Mouse (Mus musculus) embryonic facial prominence, embryonic 14.5 days (tissue): ENCODE measurements around the gene Rapgef4. TPM values are rescaled to one million over a fixed set of nuclear protein-coding genes. Genes with fewer than 3 reads are reported as not detected.

ENCODE experiments used
- ATAC-seq: fragments of 200-750 bp; cut with Nextera tagmentation; 2 replicates; pipeline ENCODE4 v1.8.0; 2017; ENCODE audit warnings: low read depth, moderate number of reproducible peaks, moderate TSS enrichment
- DNase-seq: peaks from one replicate; pipeline ENCODE4 v3.0.0-alpha.2; 2015; ENCODE audit warnings: low spot score
- H3K27ac ChIP-seq: fragments of 300-500 bp; sonication (generic); replicated peaks from 2 replicates; pipeline ENCODE4 v1.5.1; 2014; ENCODE audit warnings: low read depth, mild to moderate bottlenecking, low read length, moderate library complexity
- H3K27me3 ChIP-seq: fragments of 300-500 bp; sonication (generic); replicated peaks from 2 replicates; pipeline ENCODE4 v1.6.1; 2014; ENCODE audit warnings: low read length; ENCODE audit not compliant: control insufficient read depth, insufficient read depth
- H3K36me3 ChIP-seq: fragments of 300-500 bp; sonication (generic); 2 replicates; pipeline ENCODE4 v1.6.1; 2014; ENCODE audit warnings: low read length, mixed read lengths; ENCODE audit not compliant: control insufficient read depth, insufficient read depth
- H3K4me1 ChIP-seq: fragments of 300-500 bp; sonication (generic); 2 replicates; pipeline ENCODE4 v1.6.1; 2014; ENCODE audit warnings: antibody characterized with exemption, low read length; ENCODE audit not compliant: control insufficient read depth, insufficient read depth
- H3K4me2 ChIP-seq: fragments of 300-500 bp; sonication (generic); 2 replicates; pipeline ENCODE4 v1.6.1; 2014; ENCODE audit warnings: low read depth, mild to moderate bottlenecking, low read length, moderate library complexity, mixed read lengths
- H3K4me3 ChIP-seq: fragments of 300-500 bp; sonication (generic); 2 replicates; pipeline ENCODE4 v1.5.1; 2014; ENCODE audit warnings: low read depth, mild to moderate bottlenecking, low read length
- H3K9ac ChIP-seq: fragments of 300-500 bp; sonication (generic); 2 replicates; pipeline ENCODE4 v1.6.1; 2014; ENCODE audit warnings: low read depth, mild to moderate bottlenecking, low read length, moderate library complexity, mixed read lengths
- H3K9me3 ChIP-seq: fragments of 300-500 bp; sonication (generic); 2 replicates; pipeline ENCODE4 v1.6.1; 2016; ENCODE audit warnings: low read length; ENCODE audit not compliant: control insufficient read depth
- WGBS: fragments of 180-500 bp; shearing (Covaris S2); extraction: QIAGEN DNeasy Blood & Tissue Kit; methylation state at CpG from one replicate; pipeline ENCODE4 v1.1.7; 2014; 5-methylcytosine and 5-hydroxymethylcytosine counted together
- polyA plus RNA-seq: library from polyadenylated mRNA; unstranded; fragments of >200 nt; fragmentation: Nextera tagmentation; extraction: Ambion mirVana; gene quantifications from 2 replicates; pipeline ENCODE4 v1.2.1, GENCODE M21; 2014

The Rapgef4 gene
- polyA plus RNA-seq, 1 experiment from 2014 or later, result 2.6 TPM

- DNase-seq (no peak), ATAC-seq (no peak)
- Histone ChIP-seq H3K9ac (no peak overlapping the region), H3K4me2 (no peak overlapping the region), H3K4me3 (no peak overlapping the region), H3K27me3 (no peaks in the 10 kb centered on the region), H3K27ac (no peak overlapping the region), H3K4me1 (no peaks in the 10 kb centered on the region), H3K9me3 (no peaks in the 10 kb centered on the region), H3K36me3 (no peaks in the 10 kb centered on the region)
- WGBS, result 83% methylated on average over 6 of the region's 6 CpGs
These were observed 281.9 kb downstream of the Rapgef4 start for GRCm38 (mm10) chr2:72262814-72263480.

- H3K4me2 ChIP-seq, result no peak overlapping the region
- no peak overlapping the region for H3K9ac ChIP-seq
- H3K27ac ChIP-seq, result no peak overlapping the region
- H3K4me1 ChIP-seq, result no peaks in the 10 kb centered on the region
- no peaks in the 10 kb centered on the region for H3K27me3 ChIP-seq
- H3K9me3 ChIP-seq, result no peaks in the 10 kb centered on the region
- 80% methylated on average over 6 of the region's 6 CpGs for WGBS
- no peak overlapping the region for H3K4me3 ChIP-seq
- DNase-seq (no peak), ATAC-seq (no peak)
- H3K36me3 ChIP-seq, result no peaks in the 10 kb centered on the region
These were observed 286.4 kb downstream of the Rapgef4 start for GRCm38 (mm10) chr2:72267390-72267789.

- H3K27me3 ChIP-seq, result no peaks in the 10 kb centered on the region
- H3K36me3 ChIP-seq, result no peaks in the 10 kb centered on the region
- no peak for ATAC-seq
- H3K4me3 ChIP-seq, result no peak overlapping the region
- no peak overlapping the region for H3K9ac ChIP-seq
- H3K4me1 ChIP-seq, result no peaks in the 10 kb centered on the region
- H3K9me3 ChIP-seq, result no peaks in the 10 kb centered on the region
- H3K4me2 ChIP-seq, result no peak overlapping the region
- peak; percentile 35 for DNase-seq
- 75% methylated on average over 4 of the region's 4 CpGs for WGBS
- no peak overlapping the region for H3K27ac ChIP-seq
These were observed 288.8 kb downstream of the Rapgef4 start for GRCm38 (mm10) chr2:72269651-72270341.

GRCm38 (mm10) chr2:72278247-72278873 is 297.3 kb downstream of the Rapgef4 start:
- H3K4me3 ChIP-seq, result no peak overlapping the region
- H3K36me3 ChIP-seq, result no peaks in the 10 kb centered on the region
- H3K9me3 ChIP-seq, result no peaks in the 10 kb centered on the region
- no peak for ATAC-seq
- no peak overlapping the region for H3K27ac ChIP-seq
- DNase-seq, result no peak
- H3K9ac ChIP-seq, result no peak overlapping the region
- no peaks in the 10 kb centered on the region for H3K4me1 ChIP-seq
- no peak overlapping the region for H3K4me2 ChIP-seq
- 73% methylated on average over 4 of the region's 4 CpGs for WGBS
- no peaks in the 10 kb centered on the region for H3K27me3 ChIP-seq

- H3K27ac ChIP-seq, result no peak overlapping the region
- H3K27me3 ChIP-seq, result no peaks in the 10 kb centered on the region
- 88% methylated on average over 5 of the region's 5 CpGs for WGBS
- no peak for DNase-seq
- no peaks in the 10 kb centered on the region for H3K4me1 ChIP-seq
- ATAC-seq, result no peak
- no peaks in the 10 kb centered on the region for H3K36me3 ChIP-seq
- no peak overlapping the region for H3K9ac ChIP-seq
- H3K4me2 ChIP-seq, result no peak overlapping the region
- H3K4me3 ChIP-seq, result no peak overlapping the region
- no peaks in the 10 kb centered on the region for H3K9me3 ChIP-seq
These were observed 299.5 kb downstream of the Rapgef4 start for GRCm38 (mm10) chr2:72280524-72280923.

- no peaks in the 10 kb centered on the region for H3K36me3 ChIP-seq
- WGBS, result 89% methylated on average over 14 of the region's 14 CpGs
- H3K9ac ChIP-seq, result no peak overlapping the region
- no peak for DNase-seq
- H3K4me1 ChIP-seq, result no peaks in the 10 kb centered on the region
- ATAC-seq, result no peak
- H3K27me3 ChIP-seq, result no peaks in the 10 kb centered on the region
- no peak overlapping the region for H3K4me3 ChIP-seq
- no peak overlapping the region for H3K27ac ChIP-seq
- H3K9me3 ChIP-seq, result no peaks in the 10 kb centered on the region
- H3K4me2 ChIP-seq, result no peak overlapping the region
These were observed 300.9 kb downstream of the Rapgef4 start for GRCm38 (mm10) chr2:72281971-72282370.

GRCm38 (mm10) chr2:72282733-72283132 is 301.7 kb downstream of the Rapgef4 start:
- DNase-seq (no peak), ATAC-seq (no peak)
- H3K4me1 ChIP-seq, result peaks cover 4% of the 10 kb centered on the region; the same call in 1 of the 2 replicates
- no peaks in the 10 kb centered on the region for H3K27me3 ChIP-seq
- H3K4me3 ChIP-seq, result no peak overlapping the region
- no peak overlapping the region for H3K9ac ChIP-seq
- no peaks in the 10 kb centered on the region for H3K9me3 ChIP-seq
- no peaks in the 10 kb centered on the region for H3K36me3 ChIP-seq
- H3K27ac ChIP-seq, result no peak overlapping the region
- no peak overlapping the region for H3K4me2 ChIP-seq
- WGBS, result 78% methylated on average over 4 of the region's 4 CpGs

- no peak overlapping the region for H3K4me3 ChIP-seq
- ATAC-seq (no peak), DNase-seq (no peak)
- H3K9me3 ChIP-seq, result no peaks in the 10 kb centered on the region
- 69% methylated on average over 7 of the region's 7 CpGs for WGBS
- H3K4me2 ChIP-seq, result no peak overlapping the region
- H3K27me3 ChIP-seq, result no peaks in the 10 kb centered on the region
- H3K9ac ChIP-seq, result no peak overlapping the region
- no peaks in the 10 kb centered on the region for H3K36me3 ChIP-seq
- no peak overlapping the region for H3K27ac ChIP-seq
- peaks cover 4% of the 10 kb centered on the region; the same call in 1 of the 2 replicates for H3K4me1 ChIP-seq
These were observed 303.6 kb downstream of the Rapgef4 start for GRCm38 (mm10) chr2:72284689-72285088.
